Mouse (Mus musculus): Measurements from ENCODE around the gene Dlx1.

Dlx1 gene

GRCm38 (mm10) chr2:71528014-71528713 is at the start of gene Dlx1:
Dlx1 (plus strand) TSS chr2:71528113.
- no peak for DNase-seq (ENCODE audit: low read depth, low spot score)

- DNase-seq (ENCODE audit: low read depth, low spot score), result no peak
These were observed 48.0 kb upstream of the Dlx1 start for GRCm38 (mm10) chr2:71479917-71480316.

- no peak for DNase-seq (ENCODE audit: low read depth, low spot score)
These were observed 46.1 kb upstream of the Dlx1 start for GRCm38 (mm10) chr2:71481825-71482224.

- no peak for DNase-seq (ENCODE audit: low read depth, low spot score)
These were observed 44.7 kb upstream of the Dlx1 start for GRCm38 (mm10) chr2:71483046-71483716.

DNA sequence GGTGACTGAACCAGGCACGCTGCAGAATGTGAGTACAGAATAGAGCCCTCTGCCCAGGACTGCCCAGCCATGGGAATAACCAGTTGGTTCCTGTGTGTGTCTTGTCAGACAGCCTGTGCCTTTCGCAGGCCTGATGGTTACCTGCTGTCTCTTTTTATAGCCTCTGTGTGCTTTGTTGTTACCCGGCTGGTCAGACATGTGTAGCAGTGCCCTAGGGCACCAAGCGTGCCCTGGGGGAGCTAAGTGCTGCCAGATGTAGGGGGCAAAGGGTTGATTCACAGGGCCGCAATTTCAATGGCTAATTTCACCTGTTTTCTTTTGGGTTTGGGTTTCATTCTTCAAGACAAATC is 44.2 kb upstream of the Dlx1 start:
- no peak for DNase-seq (ENCODE audit: low read depth, low spot score)

DNA sequence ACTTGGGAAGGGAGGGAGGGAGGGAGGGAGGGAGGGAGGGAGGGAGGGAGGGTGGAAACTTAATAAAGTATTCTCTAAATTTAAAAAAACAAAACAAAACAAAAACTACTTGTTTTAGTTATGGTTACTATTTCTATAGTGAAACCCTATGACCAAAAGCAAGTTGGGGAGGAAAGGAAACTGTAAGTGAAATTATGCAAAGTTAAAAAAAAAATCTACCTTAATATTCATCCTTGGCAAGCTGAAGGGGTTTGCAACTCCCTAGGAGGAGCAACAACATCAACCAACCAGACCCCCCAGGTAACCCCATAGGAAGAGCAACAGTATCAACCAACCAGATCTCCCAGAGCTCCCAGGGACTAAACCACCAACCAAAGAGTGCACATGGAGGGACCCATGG is 36.6 kb upstream of the Dlx1 start:
- no peak for DNase-seq (ENCODE audit: low read depth, low spot score)

- DNase-seq (ENCODE audit: low read depth, low spot score), result no peak
These were observed 34.7 kb upstream of the Dlx1 start for GRCm38 (mm10) chr2:71493161-71493683.

DNA sequence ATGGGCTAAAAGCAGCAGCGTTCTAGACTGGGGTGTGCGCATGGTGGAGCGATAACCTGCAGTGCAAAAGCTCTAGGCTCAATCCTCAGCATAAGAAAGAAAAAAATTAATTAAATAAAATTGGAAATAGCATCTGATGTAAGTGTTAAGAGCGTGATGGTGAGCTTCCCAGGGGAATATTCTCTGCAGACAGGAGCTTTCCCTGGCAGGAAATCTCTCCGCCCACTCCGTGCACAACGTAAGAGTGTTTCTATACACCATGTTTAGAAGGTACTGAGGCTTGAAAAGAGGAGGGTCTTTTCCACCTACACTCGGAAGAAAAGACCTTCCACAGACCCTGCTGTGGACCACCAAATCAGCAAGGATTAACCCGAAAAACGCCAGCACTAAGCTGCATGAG is 33.4 kb upstream of the Dlx1 start:
- DNase-seq (ENCODE audit: low read depth, low spot score), result no peak

DNA sequence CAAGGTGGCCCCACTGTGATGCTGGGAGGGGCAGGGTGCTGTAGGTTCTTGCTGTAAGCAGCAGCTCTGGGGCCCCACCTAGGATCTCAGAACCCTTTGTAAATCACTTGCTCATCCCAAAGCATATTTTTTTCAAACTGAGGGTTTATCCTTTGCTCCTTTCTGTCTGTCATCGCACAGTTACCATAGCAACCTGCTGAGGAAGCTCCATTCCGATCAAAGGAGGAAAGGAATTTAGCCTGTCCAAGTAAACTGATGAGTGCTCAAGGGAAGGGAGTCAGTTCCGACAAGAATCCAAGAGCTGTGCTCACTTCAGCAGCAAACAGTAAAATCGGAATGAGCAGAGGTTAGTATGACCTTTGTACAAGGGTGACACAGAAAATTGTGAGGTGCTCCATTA is 32.9 kb upstream of the Dlx1 start:
- no peak for DNase-seq (ENCODE audit: low read depth, low spot score)

DNA sequence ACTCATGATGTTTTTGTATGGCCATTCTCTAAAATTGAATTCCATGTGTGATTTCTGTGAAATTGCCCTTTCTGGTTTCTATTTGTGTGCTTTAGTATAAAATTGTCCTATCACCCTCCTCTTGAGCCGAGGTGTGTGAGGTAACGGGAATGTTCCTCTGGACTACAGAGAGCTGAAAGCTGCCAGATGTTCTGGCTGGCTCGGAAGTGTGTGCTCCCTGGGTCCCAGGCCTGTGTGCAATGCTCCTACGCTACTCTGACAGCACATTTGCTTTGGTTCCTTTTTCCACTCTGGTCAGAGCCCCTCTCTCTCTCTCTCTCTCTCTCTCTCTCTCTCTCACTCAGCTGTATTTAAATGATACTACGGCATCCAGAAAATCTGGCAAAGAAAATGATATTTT is 30.7 kb upstream of the Dlx1 start:
- DNase-seq (ENCODE audit: low read depth, low spot score), result no peak

- DNase-seq (ENCODE audit: low read depth, low spot score), result no peak
These were observed 28.4 kb upstream of the Dlx1 start for GRCm38 (mm10) chr2:71499276-71500230.

DNA sequence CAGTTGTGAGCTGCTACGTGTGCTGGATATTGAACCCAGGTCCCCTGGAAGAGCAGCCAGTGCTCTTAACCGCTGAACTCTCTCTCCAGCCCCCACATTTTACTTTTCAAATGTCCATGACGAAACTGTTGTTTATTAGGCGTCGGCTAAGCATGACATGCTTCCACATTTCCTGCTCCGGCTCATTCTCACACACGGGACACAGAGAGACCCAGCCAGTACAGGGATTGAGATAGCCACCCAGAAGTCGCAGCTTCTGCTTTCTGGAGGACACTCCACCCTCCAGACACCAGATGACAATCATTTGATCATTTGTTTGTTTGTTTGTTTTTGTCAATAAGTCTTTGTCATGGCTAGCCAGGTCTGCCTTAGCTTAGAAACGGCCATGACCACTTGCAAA is 23.1 kb upstream of the Dlx1 start:
- DNase-seq (ENCODE audit: low read depth, low spot score), result no peak

GRCm38 (mm10) chr2:71511209-71511608 is 16.7 kb upstream of the Dlx1 start:
- DNase-seq (ENCODE audit: low read depth, low spot score), result no peak

DNA sequence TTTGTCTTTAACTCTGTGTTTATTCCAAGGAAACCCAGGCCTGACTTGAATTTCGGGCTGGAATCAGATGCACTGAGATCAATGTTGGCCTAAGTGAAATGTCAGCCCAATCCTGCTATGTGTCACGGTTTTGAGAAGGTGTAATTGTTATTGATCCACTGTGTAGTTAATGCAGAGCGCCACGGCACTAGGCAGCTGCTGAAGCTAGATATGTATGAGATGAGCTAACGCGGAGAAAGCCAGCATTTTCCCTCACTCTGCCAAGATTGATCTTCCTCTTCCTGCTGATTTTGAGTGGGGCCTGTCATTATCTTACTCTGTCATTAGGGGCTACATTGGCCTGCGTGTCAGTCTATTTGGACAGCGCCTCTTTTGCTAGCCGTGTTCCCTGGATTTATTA is 15.6 kb upstream of the Dlx1 start:
- no peak for DNase-seq (ENCODE audit: low read depth, low spot score)

DNA sequence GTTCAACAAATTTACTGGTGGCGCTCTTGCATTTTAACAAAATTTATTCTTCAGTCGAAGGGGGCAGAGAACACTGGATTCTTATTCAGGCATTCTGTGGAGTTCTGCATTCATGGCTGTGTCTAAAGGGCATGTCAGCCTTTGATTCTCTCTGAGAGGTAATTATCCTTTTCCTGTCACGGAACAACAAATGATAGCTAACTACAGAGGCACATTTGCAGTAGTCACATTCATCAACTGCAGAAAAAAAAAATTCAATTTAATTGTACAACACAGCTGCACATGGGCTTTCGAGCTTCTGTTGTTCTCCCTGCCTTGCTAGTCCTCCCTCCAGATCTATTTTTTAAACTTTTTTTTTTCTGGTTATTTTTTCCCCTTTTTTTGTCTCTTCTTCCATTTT is 10.9 kb upstream of the Dlx1 start:
- no peak for DNase-seq (ENCODE audit: low read depth, low spot score)

GRCm38 (mm10) chr2:71517466-71518099 is 10.3 kb upstream of the Dlx1 start:
- DNase-seq (ENCODE audit: low read depth, low spot score), result no peak

DNA sequence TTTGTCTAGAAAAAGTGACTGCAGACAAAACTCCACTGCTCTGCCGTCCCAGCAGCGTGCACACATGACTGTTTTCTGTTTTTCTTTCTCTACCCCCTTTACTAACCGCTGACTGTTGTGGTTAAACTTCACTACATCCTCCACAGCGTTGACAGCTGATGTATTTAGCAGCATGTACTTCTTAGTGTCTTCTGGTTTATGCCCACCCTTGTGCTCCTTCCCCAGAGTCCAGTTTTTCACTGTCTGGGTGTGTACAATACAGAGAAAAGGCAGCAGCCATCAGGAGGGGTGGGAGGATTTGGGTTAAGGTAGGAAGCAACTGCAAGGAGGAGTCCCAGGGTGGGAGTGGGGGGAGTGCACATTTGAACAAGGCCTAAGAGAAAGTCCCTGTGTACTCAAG is 5.0 kb upstream of the Dlx1 start:
- no peak for DNase-seq (ENCODE audit: low read depth, low spot score)

- no peak for DNase-seq (ENCODE audit: low read depth, low spot score)
These were observed 4.5 kb upstream of the Dlx1 start for GRCm38 (mm10) chr2:71523431-71523830.

DNA sequence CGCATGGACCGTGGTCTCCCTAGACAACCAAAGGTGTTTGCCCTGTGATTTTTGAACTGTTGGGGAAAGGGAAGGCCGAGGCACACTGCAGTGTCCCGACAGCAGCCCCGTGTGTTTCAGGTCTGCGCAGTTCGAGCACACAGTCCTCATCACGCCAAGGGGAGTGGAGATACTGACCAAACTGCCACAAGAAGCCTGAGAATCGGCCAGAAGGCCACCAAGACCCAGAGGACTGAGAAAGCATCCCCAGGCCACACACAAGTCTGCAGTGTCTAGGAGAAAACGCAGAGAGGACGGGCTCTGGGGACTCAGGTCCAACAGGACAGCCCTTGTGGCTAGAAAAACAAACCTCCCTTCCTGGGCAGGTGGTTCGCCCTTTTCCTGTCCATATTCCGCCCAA is 3.1 kb upstream of the Dlx1 start:
- DNase-seq (ENCODE audit: low read depth, low spot score), result no peak

DNA sequence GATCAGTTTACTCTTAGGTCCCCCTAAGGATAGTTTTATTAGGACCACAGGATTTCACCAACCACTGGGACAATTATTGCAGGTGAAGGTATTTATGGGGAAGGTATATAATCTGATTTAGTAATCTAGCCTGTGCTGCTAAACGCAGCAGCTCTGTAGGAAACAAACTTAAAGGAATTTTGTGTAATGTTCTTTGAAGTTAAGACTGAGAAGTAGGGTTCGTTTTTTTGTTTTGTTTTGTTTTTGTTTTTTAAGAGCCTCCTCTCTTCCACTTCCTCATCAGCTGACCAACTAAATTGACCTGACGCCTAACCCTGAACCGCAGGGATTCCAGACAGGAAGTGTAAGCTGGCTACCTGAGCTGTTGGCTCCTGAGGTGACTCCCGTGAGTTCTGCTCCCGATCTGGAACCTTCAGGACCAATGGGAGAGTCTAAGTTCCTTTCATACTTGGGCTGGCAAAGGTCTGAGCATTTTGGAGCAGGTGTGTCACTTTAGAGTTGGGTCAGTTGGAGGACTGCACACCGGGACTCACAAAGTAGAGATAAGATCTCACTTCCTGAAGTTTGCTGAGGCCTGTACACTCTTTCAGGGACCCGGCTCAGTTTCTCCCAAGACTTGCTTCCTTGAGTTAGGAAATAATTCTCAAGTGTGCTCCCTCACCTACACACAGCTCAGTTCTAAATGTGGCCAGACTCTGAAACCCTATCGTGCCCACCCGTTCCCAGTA is 1.2 kb upstream of the Dlx1 start:
- DNase-seq (ENCODE audit: low read depth, low spot score), result no peak
